Mouse (Mus musculus): ENCODE data around the gene Cdc42se1. TPM values are rescaled to one million over a fixed set of nuclear protein-coding genes. Genes with fewer than 3 reads are reported as not detected.
"Not testable (repeated sequence)": the region's sequence is repeated elsewhere in the genome, so short reads cannot be mapped to it uniquely, and the experiment has no call there.

The Cdc42se1 gene
- polyA plus RNA-seq, 2 experiments = 76.1 to 126 TPM

DNA sequence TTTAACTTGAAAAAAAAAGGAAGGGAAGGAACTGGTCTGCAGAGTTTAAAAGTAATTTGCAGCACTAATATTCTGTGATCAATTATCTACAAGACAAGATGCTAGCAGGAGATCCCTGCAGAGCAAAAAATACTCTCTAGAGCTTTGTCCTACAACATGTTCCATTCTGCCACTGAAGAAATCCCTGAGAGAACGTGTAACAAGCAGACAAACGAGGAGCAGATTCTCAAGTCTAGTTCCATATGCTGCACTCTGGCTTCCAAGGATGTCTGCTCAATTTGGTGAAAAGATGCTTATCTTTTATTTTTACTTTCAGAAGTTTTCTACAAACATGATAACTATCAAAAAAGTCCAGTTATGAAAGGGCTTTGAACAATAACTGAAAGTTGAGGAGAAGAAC, 28.0 kb upstream of the Cdc42se1 start:
- ATAC-seq (ENCODE audit: low FRiP score, low read depth) = no peak
- Histone ChIP-seq H3K9me3 (ENCODE audit: control insufficient read depth, low read length) (no peaks in the 10 kb centered on the region), H3K27ac (replicated peaks; ENCODE audit: low read depth, low read length) (no peak overlapping the region), H3K9ac (ENCODE audit: low read depth, low read length, severe bottlenecking) (no peak overlapping the region), H3K4me1 (ENCODE audit: control insufficient read depth, insufficient read depth, low read length) (no peaks in the 10 kb centered on the region), H3K4me2 (replicated peaks; ENCODE audit: low read depth, low read length, severe bottlenecking) (no peak overlapping the region), H3K36me3 (ENCODE audit: control insufficient read depth, insufficient read depth, low read length) (peaks cover 92% of the 10 kb centered on the region), H3K27me3 (ENCODE audit: control insufficient read depth, insufficient read depth, low read length) (no peaks in the 10 kb centered on the region), H3K4me3 (replicated peaks; ENCODE audit: low read length) (no peak overlapping the region)
- WGBS = 78% methylated on average over 2 of the region's 2 CpGs
- no peak for DNase-seq (ENCODE audit: low spot score)
- no peak for TF ChIP-seq POLR2A (IDR thresholded peaks at IDR 0.05; ENCODE audit: borderline replicate concordance, extremely low read depth, insufficient read depth, insufficient read length)

DNA sequence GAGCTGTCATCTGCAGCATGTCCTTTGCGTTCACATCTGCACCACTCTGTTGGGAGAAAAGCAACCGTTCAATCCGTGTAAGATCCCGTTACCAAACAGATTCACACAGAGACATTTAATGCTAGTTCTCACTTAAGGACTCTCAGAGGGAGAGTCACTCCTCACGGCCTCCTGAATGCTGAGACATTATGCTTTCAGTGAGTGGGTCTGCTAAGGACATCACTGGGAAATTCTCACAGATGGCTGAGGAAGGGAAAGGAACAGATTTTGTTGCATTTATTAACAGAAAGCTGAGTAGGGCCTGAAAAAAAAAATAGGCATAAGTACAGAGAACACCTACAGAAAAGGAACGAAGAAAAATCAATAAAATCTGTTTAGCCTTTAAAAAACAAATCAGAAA, 24.7 kb upstream of the Cdc42se1 start:
- Histone ChIP-seq H3K27ac (replicated peaks; ENCODE audit: low read depth, low read length) (no peak overlapping the region), H3K36me3 (ENCODE audit: control insufficient read depth, insufficient read depth, low read length) (peaks cover 86% of the 10 kb centered on the region), H3K27me3 (ENCODE audit: control insufficient read depth, insufficient read depth, low read length) (no peaks in the 10 kb centered on the region), H3K4me3 (replicated peaks; ENCODE audit: low read length) (no peak overlapping the region), H3K4me1 (ENCODE audit: control insufficient read depth, insufficient read depth, low read length) (no peaks in the 10 kb centered on the region), H3K9me3 (ENCODE audit: control insufficient read depth, low read length) (no peaks in the 10 kb centered on the region), H3K4me2 (replicated peaks; ENCODE audit: low read depth, low read length, severe bottlenecking) (no peak overlapping the region), H3K9ac (ENCODE audit: low read depth, low read length, severe bottlenecking) (no peak overlapping the region)
- no peak for ATAC-seq (ENCODE audit: low FRiP score, low read depth)
- WGBS = 90% methylated on average over 6 of the region's 6 CpGs
- TF ChIP-seq POLR2A (IDR thresholded peaks at IDR 0.05; ENCODE audit: borderline replicate concordance, extremely low read depth, insufficient read depth, insufficient read length) = no peak
- no peak for DNase-seq (ENCODE audit: low spot score)

GRCm38 (mm10) chr3:95208286-95208685, 20.2 kb upstream of the Cdc42se1 start:
- 84% methylated on average over 4 of the region's 4 CpGs for WGBS
- no peak overlapping the region for H3K4me2 ChIP-seq (replicated peaks; ENCODE audit: low read depth, low read length, severe bottlenecking)

GRCm38 (mm10) chr3:95210585-95210984, 17.9 kb upstream of the Cdc42se1 start:
- no peak for ATAC-seq (ENCODE audit: low FRiP score, low read depth)
- no peaks in the 10 kb centered on the region for H3K4me1 ChIP-seq (ENCODE audit: control insufficient read depth, insufficient read depth, low read length)
- H3K4me2 ChIP-seq (replicated peaks; ENCODE audit: low read depth, low read length, severe bottlenecking) = no peak overlapping the region
- DNase-seq (ENCODE audit: low spot score) = no peak
- WGBS = 89% methylated on average over 2 of the region's 2 CpGs
- no peaks in the 10 kb centered on the region for H3K27me3 ChIP-seq (ENCODE audit: control insufficient read depth, insufficient read depth, low read length)
- no peak overlapping the region for H3K9ac ChIP-seq (ENCODE audit: low read depth, low read length, severe bottlenecking)
- TF ChIP-seq POLR2A (IDR thresholded peaks at IDR 0.05; ENCODE audit: borderline replicate concordance, extremely low read depth, insufficient read depth, insufficient read length) = no peak
- H3K9me3 ChIP-seq (ENCODE audit: control insufficient read depth, low read length) = no peaks in the 10 kb centered on the region
- H3K36me3 ChIP-seq (ENCODE audit: control insufficient read depth, insufficient read depth, low read length) = peaks cover 58% of the 10 kb centered on the region
- H3K27ac ChIP-seq (replicated peaks; ENCODE audit: low read depth, low read length) = no peak overlapping the region
- H3K4me3 ChIP-seq (replicated peaks; ENCODE audit: low read length) = no peak overlapping the region

More at GRCm38 (mm10) chr3:95208286-95208685, 20.2 kb upstream of the Cdc42se1 start:
- Histone ChIP-seq H3K27ac (replicated peaks; ENCODE audit: low read depth, low read length) (no peak overlapping the region), H3K9ac (ENCODE audit: low read depth, low read length, severe bottlenecking) (no peak overlapping the region), H3K27me3 (ENCODE audit: control insufficient read depth, insufficient read depth, low read length) (no peaks in the 10 kb centered on the region), H3K36me3 (ENCODE audit: control insufficient read depth, insufficient read depth, low read length) (peaks cover 69% of the 10 kb centered on the region), H3K9me3 (ENCODE audit: control insufficient read depth, low read length) (no peaks in the 10 kb centered on the region), H3K4me3 (replicated peaks; ENCODE audit: low read length) (no peak overlapping the region), H3K4me1 (ENCODE audit: control insufficient read depth, insufficient read depth, low read length) (no peaks in the 10 kb centered on the region)
- no peak for ATAC-seq (ENCODE audit: low FRiP score, low read depth)
- no peak for DNase-seq (ENCODE audit: low spot score)
- no peak for TF ChIP-seq POLR2A (IDR thresholded peaks at IDR 0.05; ENCODE audit: borderline replicate concordance, extremely low read depth, insufficient read depth, insufficient read length)

DNA sequence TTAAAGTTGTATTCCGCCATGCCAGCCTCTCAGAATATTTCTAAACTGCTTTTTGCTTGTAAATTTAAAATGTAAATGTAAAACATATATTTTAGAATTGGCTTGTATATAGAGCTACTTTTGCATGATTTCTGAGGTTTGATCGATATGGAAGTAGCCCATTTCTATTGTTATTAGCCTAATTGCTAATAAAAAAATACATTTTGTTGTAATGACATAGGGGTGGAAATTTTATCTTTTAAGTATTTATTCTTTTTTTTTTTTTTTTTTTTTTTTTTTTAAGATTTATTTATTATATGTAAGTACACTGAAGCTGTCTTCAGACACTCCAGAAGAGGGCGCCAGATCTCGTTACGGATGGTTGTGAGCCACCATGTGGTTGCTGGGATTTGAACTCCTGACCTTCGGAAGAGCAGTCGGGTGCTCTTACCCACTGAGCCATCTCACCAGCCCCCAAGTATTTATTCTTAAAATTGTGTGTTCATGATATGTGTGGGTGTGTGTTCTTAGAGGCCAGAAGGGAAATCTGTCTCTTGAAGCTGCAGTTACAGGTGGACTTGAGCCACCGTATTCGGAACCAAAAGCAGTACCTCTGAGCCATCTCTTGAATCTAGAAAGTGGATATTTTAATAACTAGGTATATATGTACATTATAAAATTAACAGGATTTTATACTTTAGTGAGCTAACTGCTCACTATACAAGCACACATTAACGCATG, 15.5 kb upstream of the Cdc42se1 start:
- H3K4me1 ChIP-seq (ENCODE audit: control insufficient read depth, insufficient read depth, low read length); H3K27ac ChIP-seq (replicated peaks; ENCODE audit: low read depth, low read length); H3K4me2 ChIP-seq (replicated peaks; ENCODE audit: low read depth, low read length, severe bottlenecking); H3K9me3 ChIP-seq (ENCODE audit: control insufficient read depth, low read length); ATAC-seq (ENCODE audit: low FRiP score, low read depth); DNase-seq (ENCODE audit: low spot score); H3K4me3 ChIP-seq (replicated peaks; ENCODE audit: low read length); H3K9ac ChIP-seq (ENCODE audit: low read depth, low read length, severe bottlenecking); H3K27me3 ChIP-seq (ENCODE audit: control insufficient read depth, insufficient read depth, low read length): not testable (repeated sequence)
- H3K36me3 ChIP-seq (ENCODE audit: control insufficient read depth, insufficient read depth, low read length) = peaks cover 42% of the 10 kb centered on the region
- WGBS = 95% methylated on average over 7 of the region's 10 CpGs
